Mouse (Mus musculus) kidney, embryonic 14.5 days (tissue): ENCODE measurements around the gene Cdh13. TPM values are rescaled to one million over a fixed set of nuclear protein-coding genes. Genes with fewer than 3 reads are reported as not detected.

Experiments
- ATAC-seq: fragments of 200-750 bp; cut with Nextera tagmentation; 2 replicates; pipeline ENCODE4 v1.8.0; 2017; ENCODE audit warnings: moderate number of reproducible peaks, mild to moderate bottlenecking, moderate TSS enrichment, moderate library complexity; ENCODE audit not compliant: low FRiP score, low TSS enrichment
- H3K27ac ChIP-seq: fragments of 300-500 bp; sonication (generic); 2 replicates; pipeline ENCODE4 v1.5.1; 2014; ENCODE audit warnings: low read depth, mild to moderate bottlenecking, low read length, moderate library complexity, mixed read lengths
- H3K27me3 ChIP-seq: fragments of 300-500 bp; sonication (generic); 2 replicates; pipeline ENCODE4 v1.6.1; 2014; ENCODE audit warnings: mild to moderate bottlenecking, low read length; ENCODE audit not compliant: control insufficient read depth, insufficient read depth
- H3K36me3 ChIP-seq: fragments of 300-500 bp; sonication (generic); 2 replicates; pipeline ENCODE4 v1.6.1; 2014; ENCODE audit warnings: low read length, mixed read lengths; ENCODE audit not compliant: control insufficient read depth, insufficient read depth
- H3K4me1 ChIP-seq: fragments of 300-500 bp; sonication (generic); 2 replicates; pipeline ENCODE4 v1.6.1; 2014; ENCODE audit warnings: low read length, mixed read lengths; ENCODE audit not compliant: control insufficient read depth, insufficient read depth
- H3K4me2 ChIP-seq: fragments of 300-500 bp; sonication (generic); replicated peaks from 2 replicates; pipeline ENCODE4 v1.6.1; 2014; ENCODE audit warnings: low read depth, mild to moderate bottlenecking, low read length
- H3K4me3 ChIP-seq: fragments of 300-500 bp; sonication (generic); 2 replicates; pipeline ENCODE4 v1.5.1; 2014; ENCODE audit warnings: mild to moderate bottlenecking, low read length
- H3K9ac ChIP-seq: fragments of 300-500 bp; sonication (generic); 2 replicates; pipeline ENCODE4 v1.6.1; 2014; ENCODE audit warnings: low read depth, mild to moderate bottlenecking, low read length, moderate library complexity
- H3K9me3 ChIP-seq: fragments of 300-500 bp; sonication (generic); 2 replicates; pipeline ENCODE4 v1.6.1; 2016; ENCODE audit warnings: low read length; ENCODE audit not compliant: control insufficient read depth
- WGBS: fragments of 180-500 bp; shearing (Covaris S2); extraction: QIAGEN DNeasy Blood & Tissue Kit; methylation state at CpG from one replicate; pipeline ENCODE4 v1.1.7; 2014; 5-methylcytosine and 5-hydroxymethylcytosine counted together
- polyA plus RNA-seq: library from polyadenylated mRNA; unstranded; fragments of >200 nt; fragmentation: Nextera tagmentation; extraction: Ambion mirVana; gene quantifications from 2 replicates; pipeline ENCODE4 v1.2.1, GENCODE M21; 2014

The Cdh13 gene
- polyA plus RNA-seq, 1 experiment from 2014 or later, result 3.1 TPM

DNA sequence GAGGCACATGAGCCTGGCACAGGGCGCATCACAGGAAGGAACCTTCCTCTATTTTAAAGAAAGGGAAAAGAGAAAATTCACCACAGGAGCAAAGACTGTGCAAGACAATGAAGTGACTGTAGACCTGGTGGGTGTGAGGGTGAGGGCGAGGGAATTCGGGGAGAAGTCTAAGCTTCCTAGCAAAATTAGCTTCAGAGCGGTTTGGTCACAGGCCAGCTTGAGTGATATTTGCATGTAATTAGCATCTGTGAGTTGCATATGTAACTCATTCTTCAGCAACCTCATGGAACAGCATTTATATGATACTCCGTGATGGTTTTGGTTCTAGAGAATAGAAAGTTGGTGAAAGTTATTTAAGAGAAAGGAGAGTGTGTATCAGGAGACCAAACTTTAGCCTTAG, 73.5 kb downstream of the Cdh13 start:
- Histone ChIP-seq H3K9ac (no peak overlapping the region), H3K4me3 (no peak overlapping the region), H3K27me3 (no peaks in the 10 kb centered on the region), H3K4me1 (0 out of 2 replicates have a peak, but pooled peaks cover 3% of the 10 kb centered on the region), H3K27ac (no peak overlapping the region), H3K9me3 (no peaks in the 10 kb centered on the region), H3K36me3 (no peaks in the 10 kb centered on the region), H3K4me2 (no peak overlapping the region)
- no peak for ATAC-seq
- 91% methylated on average over 5 of the region's 5 CpGs for whole genome bisulfite sequencing

- 92% methylated on average over 7 of the region's 7 CpGs for WGBS
- no peak for ATAC-seq
- H3K36me3 ChIP-seq, result no peaks in the 10 kb centered on the region
- H3K9me3 ChIP-seq, result no peaks in the 10 kb centered on the region
- 0 out of 2 replicates have a peak, but pooled peaks cover 3% of the 10 kb centered on the region for H3K4me1 ChIP-seq
- no peak overlapping the region for H3K4me2 ChIP-seq
- H3K4me3 ChIP-seq, result no peak overlapping the region
- no peaks in the 10 kb centered on the region for H3K27me3 ChIP-seq
- no peak overlapping the region for H3K27ac ChIP-seq
- no peak overlapping the region for H3K9ac ChIP-seq
Measured at GRCm38 (mm10) chr8:118357596-118357995, 74.1 kb downstream of the Cdh13 start.

DNA sequence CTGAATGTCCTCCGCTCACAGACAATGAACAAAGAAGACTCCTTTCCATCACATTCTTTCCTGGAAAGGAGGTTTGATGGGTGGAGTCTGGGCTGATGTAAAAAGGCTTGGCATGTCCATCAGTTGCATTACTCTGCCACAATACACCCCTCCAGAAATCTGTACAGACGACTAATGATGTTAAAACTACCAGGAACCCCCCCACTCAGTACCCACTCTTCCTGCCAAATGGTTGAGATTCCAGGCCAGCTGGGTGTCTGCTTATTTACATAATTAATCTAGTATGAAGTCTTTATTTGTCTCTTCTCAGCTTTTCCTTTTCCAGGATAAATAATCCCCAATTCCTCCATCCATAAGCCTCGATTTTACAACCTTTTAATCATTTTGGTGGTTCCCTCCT, 80.2 kb downstream of the Cdh13 start:
- Histone ChIP-seq H3K9ac (no peak overlapping the region), H3K4me3 (no peak overlapping the region)
- 71% methylated on average over 3 of the region's 3 CpGs for WGBS

GRCm38 (mm10) chr8:118373092-118373491, 89.6 kb downstream of the Cdh13 start:
- H3K27ac ChIP-seq, result no peak overlapping the region
- no peaks in the 10 kb centered on the region for H3K4me1 ChIP-seq
- no peak overlapping the region for H3K4me3 ChIP-seq
- H3K9ac ChIP-seq, result no peak overlapping the region
- H3K9me3 ChIP-seq, result no peaks in the 10 kb centered on the region
- ATAC-seq, result no peak
- WGBS, result 92% methylated on average over 3 of the region's 3 CpGs
- no peak overlapping the region for H3K4me2 ChIP-seq
- no peaks in the 10 kb centered on the region for H3K36me3 ChIP-seq
- H3K27me3 ChIP-seq, result no peaks in the 10 kb centered on the region

More for the DNA sequence above, 80.2 kb downstream of the Cdh13 start:
- no peaks in the 10 kb centered on the region for H3K9me3 ChIP-seq
- H3K4me1 ChIP-seq, result no peaks in the 10 kb centered on the region
- H3K36me3 ChIP-seq, result no peaks in the 10 kb centered on the region
- H3K4me2 ChIP-seq, result no peak overlapping the region
- H3K27me3 ChIP-seq, result no peaks in the 10 kb centered on the region
- no peak for ATAC-seq
- H3K27ac ChIP-seq, result no peak overlapping the region

DNA sequence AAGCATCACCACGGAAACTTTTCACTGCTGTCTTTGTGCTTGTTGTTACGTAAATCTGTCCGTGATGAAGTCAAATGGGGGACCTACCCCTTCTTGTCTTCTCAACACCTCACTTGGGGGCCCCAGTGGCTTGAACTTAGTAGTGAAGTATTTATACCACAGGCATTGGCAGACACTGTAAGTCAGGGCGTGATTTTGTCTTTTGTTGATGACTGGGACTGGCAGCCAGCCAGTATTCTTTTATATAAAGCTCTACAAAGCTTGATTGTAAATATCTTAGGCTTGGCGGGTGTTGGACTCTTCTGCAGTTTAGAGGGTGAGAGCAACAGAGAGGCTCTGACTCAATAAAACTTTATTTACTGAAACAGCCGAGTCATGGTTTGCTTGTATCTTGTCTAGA, 91.2 kb downstream of the Cdh13 start:
- ATAC-seq, result no peak
- no peak overlapping the region for H3K9ac ChIP-seq
- H3K27me3 ChIP-seq, result no peaks in the 10 kb centered on the region
- no peak overlapping the region for H3K4me2 ChIP-seq
- WGBS, result 69% methylated on average over 6 of the region's 6 CpGs
- H3K9me3 ChIP-seq, result no peaks in the 10 kb centered on the region
- no peak overlapping the region for H3K27ac ChIP-seq
- H3K36me3 ChIP-seq, result no peaks in the 10 kb centered on the region
- H3K4me1 ChIP-seq, result no peaks in the 10 kb centered on the region
- H3K4me3 ChIP-seq, result no peak overlapping the region

- Histone ChIP-seq H3K4me3 (no peak overlapping the region), H3K9me3 (no peaks in the 10 kb centered on the region), H3K27me3 (no peaks in the 10 kb centered on the region), H3K4me1 (no peaks in the 10 kb centered on the region), H3K9ac (no peak overlapping the region), H3K36me3 (no peaks in the 10 kb centered on the region), H3K27ac (no peak overlapping the region), H3K4me2 (no peak overlapping the region)
- no peak for ATAC-seq
- 74% methylated on average over 3 of the region's 3 CpGs for WGBS
Measured at GRCm38 (mm10) chr8:118376791-118377190, 93.3 kb downstream of the Cdh13 start.

- Histone ChIP-seq H3K4me1 (no peaks in the 10 kb centered on the region), H3K27me3 (no peaks in the 10 kb centered on the region), H3K4me2 (no peak overlapping the region), H3K27ac (no peak overlapping the region), H3K4me3 (no peak overlapping the region), H3K9me3 (no peaks in the 10 kb centered on the region), H3K9ac (no peak overlapping the region), H3K36me3 (no peaks in the 10 kb centered on the region)
- no peak for ATAC-seq
- WGBS, result 85% methylated on average over 8 of the region's 8 CpGs
Measured at GRCm38 (mm10) chr8:118378985-118379384, 95.5 kb downstream of the Cdh13 start.

GRCm38 (mm10) chr8:118379657-118380056, 96.1 kb downstream of the Cdh13 start:
- Histone ChIP-seq H3K9me3 (no peaks in the 10 kb centered on the region), H3K4me2 (no peak overlapping the region), H3K27me3 (no peaks in the 10 kb centered on the region), H3K36me3 (no peaks in the 10 kb centered on the region), H3K27ac (no peak overlapping the region), H3K9ac (no peak overlapping the region), H3K4me3 (no peak overlapping the region), H3K4me1 (no peaks in the 10 kb centered on the region)
- WGBS, result 30% methylated on average over 3 of the region's 3 CpGs
- ATAC-seq, result no peak

- ATAC-seq, result no peak
- WGBS, result 68% methylated on average over 8 of the region's 8 CpGs
- Histone ChIP-seq H3K4me3 (no peak overlapping the region), H3K27ac (no peak overlapping the region), H3K9me3 (no peaks in the 10 kb centered on the region), H3K27me3 (no peaks in the 10 kb centered on the region), H3K4me1 (no peaks in the 10 kb centered on the region), H3K36me3 (no peaks in the 10 kb centered on the region), H3K4me2 (no peak overlapping the region), H3K9ac (no peak overlapping the region)
Measured at GRCm38 (mm10) chr8:118380058-118380457, 96.5 kb downstream of the Cdh13 start.

- H3K27me3 ChIP-seq, result no peaks in the 10 kb centered on the region
- no peak for ATAC-seq
- no peak overlapping the region for H3K4me2 ChIP-seq
- no peak overlapping the region for H3K9ac ChIP-seq
- no peak overlapping the region for H3K4me3 ChIP-seq
- no peaks in the 10 kb centered on the region for H3K36me3 ChIP-seq
- 91% methylated on average over 9 of the region's 9 CpGs for WGBS
- H3K27ac ChIP-seq, result no peak overlapping the region
- H3K4me1 ChIP-seq, result no peaks in the 10 kb centered on the region
- H3K9me3 ChIP-seq, result no peaks in the 10 kb centered on the region
Measured at GRCm38 (mm10) chr8:118380782-118381181, 97.2 kb downstream of the Cdh13 start.
